Mouse (Mus musculus) hematopoietic stem cell, adult 5-6 weeks (primary cell): ENCODE data around the gene Acad10. TPM values are rescaled to one million over a fixed set of nuclear protein-coding genes. Genes with fewer than 3 reads are reported as not detected.
A peak's percentile ranks its signal among the peaks of the same experiment; 100 is the strongest.
"Not testable (repeated sequence)": the region's sequence is repeated elsewhere in the genome, so short reads cannot be mapped to it uniquely, and the experiment has no call there.

Source experiments
- ATAC-seq, 2 experiments: fragments of 125-278 bp in 1 of 2; replicated peaks in 1 of 2; 2 replicates each; pipeline ENCODE4 v1.8.0; 2016 to 2017; ENCODE audit warnings: inconsistent platforms in 2 of 2, mild to moderate bottlenecking in 2 of 2, moderate number of reproducible peaks in 2 of 2, low read depth in 1 of 2, moderate TSS enrichment in 1 of 2; ENCODE audit not compliant: low FRiP score in 2 of 2, poor library complexity in 2 of 2, severe bottlenecking in 2 of 2, insufficient read depth in 1 of 2, low TSS enrichment in 1 of 2
- total RNA-seq: library from RNA; stranded (forward); fragments of 172-1452, 232-1000 nt; gene quantifications from 2 replicates; pipeline ENCODE4 v1.2.3, GENCODE M21; 2017

Gene Acad10
- 2.7 and 5.3 TPM in 2 replicates for total RNA-seq

DNA sequence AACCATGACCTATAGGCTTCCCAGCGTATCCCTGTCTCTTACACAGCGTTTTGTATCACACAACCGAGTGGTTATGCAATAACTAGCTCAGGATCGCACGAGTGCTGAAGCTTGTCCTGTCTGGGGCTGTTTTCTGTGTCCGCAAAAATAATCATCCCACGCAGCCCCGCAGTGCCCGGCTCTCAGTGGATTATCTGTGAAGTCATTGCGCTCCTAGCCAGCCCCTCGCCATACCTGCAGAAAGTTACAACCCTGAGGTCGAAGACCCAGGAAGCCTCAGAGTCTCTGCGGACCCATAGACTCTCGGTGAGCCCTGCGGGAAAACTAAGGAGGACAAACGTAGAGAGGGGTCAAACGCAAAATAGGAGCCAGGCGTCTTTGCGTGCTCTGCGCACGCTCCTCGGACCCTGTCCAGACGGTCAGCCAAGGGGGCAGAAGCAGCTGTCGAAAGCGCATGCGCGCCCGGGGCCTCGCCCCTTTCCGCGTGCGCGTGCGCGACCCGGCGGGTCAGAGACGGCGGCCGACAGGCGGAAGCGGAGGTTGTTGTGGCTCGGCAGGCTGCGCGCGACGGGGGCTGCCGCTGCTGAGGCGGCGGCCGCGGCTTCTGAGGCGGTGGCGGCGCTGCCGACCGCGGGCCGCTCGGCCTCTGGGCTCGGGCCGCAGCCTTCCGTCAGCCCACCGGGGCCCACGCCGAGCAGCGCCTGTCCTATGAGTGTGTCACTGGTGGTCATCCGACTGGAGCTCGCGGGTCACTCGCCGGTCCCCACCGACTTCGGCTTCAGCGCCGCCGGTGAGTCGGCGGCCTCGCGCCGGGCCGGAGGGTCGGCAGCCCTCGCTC, at the start of gene Acad10, which contains the start of gene Brap:
TSS of gene Acad10 (minus strand) at position 456 of the 838 bp plus-strand sequence.
TSS of gene Brap (plus strand) at position 505 of the 838 bp plus-strand sequence.
- peak; percentile 46 to 79 for ATAC-seq

DNA sequence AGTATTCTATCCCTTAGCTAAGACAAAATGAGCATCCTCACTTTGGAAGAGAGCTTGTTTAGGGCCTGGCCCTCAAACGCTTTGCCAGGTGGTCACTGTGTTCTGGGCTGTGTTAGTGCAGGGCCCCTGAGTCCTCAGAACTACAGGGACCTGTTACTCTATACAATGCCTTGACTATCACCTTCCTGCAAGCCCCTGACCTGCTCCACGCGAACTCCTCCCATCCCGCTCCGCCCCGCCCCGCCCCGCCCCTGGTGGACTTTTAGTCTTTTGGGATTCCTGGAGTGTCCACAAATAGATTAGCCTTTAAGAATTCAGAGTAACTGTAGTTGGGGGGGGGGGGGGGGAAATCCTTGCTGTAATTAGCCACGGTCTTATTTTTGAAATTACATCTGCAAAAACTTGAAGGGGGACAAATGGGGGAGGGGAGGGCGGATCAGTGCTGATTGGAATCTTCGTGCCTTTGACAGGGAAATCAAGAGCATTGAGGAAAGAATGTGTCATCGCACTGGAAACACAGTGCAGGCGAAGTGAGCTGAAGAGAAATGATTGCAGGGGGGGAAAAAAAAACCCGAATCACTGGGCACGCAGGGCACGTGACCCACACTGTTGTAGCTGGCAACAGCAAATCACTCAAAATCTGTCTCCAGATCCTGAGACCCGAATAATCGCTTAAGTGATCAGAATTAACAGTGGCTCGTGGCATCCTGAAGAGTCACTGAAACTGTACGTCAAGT, 44.4 kb upstream of the Acad10 start:
- no peak for ATAC-seq

DNA sequence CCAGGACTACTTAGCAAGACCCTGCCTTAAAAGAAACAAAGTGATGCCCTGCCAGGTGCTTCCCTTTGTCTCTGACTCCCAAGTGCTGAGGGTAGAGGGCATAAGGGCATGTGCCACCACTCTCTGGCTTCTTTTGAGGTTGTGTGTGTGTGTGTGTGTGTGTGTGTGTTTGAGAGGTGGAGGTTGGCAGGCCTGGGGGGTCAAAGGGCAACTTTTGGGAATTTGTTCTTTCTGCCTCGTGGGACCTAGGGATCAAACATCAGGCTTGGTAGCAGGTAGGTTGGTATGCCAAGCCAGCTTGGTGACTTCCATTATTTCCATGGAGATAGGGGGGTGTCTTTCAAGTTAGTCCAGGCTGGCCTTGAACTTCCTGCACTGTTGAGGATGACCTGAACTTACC, 43.0 kb upstream of the Acad10 start:
- no peak for ATAC-seq

DNA sequence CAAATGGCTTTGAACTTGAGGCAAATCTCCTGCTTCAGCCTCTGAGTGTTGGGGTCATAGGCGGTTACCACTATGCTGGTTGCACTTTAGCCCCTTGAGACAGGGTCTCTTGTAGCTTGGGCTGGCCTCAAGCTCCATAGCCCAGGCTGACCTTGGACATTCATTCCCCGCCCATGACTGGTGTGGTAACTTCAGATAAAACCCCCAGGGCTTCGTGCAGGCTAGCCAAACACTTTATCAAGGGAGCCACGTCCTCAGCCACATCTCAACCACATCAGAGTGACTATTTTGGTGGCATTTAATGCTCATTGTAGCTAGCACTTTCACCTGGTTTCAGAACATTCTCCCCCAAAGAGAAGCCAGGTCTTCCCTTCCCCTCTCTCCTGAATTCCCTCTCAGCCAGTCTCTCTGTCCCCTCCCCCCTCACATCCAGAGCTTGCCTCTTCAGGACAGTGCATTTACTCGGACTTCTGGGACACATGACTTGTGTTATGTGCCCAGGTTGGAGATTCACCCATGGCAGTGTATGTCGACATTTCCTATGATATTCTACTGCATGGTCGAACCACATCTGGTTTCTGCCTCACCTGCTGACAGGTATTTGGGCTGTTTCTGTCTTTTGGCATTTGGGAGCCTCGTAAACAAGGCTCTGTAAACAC, 40.9 kb upstream of the Acad10 start:
- no peak for ATAC-seq

DNA sequence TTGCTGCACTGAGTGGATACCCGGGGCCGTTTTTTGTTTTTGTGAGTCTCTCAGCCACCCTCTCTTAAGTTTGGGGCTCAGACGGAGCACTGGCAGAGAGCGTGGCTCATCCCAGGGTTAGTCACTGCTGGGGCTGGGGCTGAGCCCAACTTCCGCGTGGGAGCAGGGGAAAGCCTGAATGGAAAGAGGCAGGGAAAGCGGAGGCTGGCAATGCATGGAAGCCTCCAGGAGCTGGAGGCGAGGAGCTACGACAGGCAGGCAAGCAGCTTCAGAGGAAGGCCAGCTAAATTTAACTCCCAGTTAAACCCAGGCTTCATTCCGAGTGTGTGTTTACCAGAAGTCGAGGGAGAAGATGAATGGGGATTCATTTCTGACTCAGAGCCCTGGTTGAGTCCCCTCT, 40.2 kb upstream of the Acad10 start:
- no peak for ATAC-seq

DNA sequence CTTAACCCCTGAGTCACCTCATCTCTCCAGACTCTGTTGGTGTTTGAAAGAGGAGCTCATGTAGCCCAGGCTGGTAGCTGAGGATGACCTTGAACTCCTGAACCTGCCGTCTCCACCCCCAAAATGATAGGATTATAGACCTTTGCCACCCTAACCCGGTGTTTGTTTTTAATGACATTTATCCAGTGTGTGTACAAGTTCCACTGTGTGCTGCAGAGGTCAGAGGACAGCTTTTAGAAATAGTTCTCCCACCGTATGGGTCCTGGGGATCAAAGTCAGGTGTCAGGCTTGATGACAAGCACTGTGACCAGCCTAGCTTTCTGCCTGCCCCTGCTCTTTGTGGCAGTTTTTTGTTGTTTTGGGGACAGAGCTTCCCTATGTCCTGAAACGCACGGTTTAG, 39.6 kb upstream of the Acad10 start:
- no peak for ATAC-seq

DNA sequence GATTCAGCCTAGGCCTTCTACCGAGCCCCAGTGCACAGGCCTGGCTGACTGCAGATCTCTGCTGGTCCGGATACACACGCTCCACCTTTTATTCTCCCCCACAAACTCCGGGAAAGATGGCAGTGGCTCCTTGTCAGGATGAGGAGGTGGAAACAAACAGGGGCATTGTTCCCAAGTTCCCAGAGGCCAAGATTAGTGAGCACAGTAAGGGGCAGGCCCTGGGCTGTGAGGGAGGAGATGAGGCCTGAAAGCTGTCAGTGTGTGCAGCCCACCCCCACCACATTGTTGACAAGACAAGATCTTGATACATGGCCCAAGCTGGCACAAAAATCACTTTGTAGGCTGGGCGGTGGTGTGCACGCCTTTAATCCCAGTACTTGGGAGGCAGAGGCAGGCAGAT, 36.4 kb upstream of the Acad10 start:
- ATAC-seq: no peak

DNA sequence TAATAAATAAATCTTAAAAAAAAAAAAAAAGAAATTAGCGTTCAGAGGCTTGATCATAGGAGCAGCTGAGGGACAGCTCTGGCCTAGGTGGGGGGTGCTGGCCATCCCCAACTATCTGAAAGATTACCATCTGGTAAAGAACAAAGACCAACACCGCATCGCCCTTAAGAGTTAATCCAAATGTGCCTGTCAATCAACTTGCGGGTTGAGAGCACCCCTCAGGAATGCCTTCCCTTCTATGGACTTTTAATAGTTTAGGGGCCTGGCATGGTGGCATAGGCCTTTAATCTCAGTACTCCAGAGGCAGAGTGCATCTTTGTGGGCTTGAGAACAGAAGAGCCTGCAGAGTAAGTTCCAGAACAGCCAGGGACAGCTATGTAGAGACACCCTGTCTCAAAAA, 32.6 kb upstream of the Acad10 start:
- no peak for ATAC-seq

DNA sequence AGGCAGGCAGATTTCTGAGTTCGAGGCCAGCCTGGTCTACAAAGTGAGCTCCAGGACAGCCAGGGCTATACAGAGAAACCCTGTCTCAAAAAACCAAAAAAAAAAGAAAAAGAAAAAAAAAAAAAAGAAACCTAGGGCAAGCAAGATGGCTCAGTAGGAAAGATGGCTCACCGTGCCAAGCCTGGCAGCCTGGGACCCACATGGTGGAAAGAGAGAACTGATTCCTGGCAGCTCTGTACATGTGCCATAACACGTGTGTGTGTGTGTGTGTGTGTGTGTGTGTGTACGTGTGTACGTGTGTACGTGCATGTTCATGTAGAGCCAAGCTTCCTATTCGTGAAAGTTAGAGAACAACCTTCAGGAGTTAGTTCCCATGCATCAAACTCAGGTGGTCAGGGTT, 31.1 kb upstream of the Acad10 start:
- ATAC-seq: not testable (repeated sequence)

DNA sequence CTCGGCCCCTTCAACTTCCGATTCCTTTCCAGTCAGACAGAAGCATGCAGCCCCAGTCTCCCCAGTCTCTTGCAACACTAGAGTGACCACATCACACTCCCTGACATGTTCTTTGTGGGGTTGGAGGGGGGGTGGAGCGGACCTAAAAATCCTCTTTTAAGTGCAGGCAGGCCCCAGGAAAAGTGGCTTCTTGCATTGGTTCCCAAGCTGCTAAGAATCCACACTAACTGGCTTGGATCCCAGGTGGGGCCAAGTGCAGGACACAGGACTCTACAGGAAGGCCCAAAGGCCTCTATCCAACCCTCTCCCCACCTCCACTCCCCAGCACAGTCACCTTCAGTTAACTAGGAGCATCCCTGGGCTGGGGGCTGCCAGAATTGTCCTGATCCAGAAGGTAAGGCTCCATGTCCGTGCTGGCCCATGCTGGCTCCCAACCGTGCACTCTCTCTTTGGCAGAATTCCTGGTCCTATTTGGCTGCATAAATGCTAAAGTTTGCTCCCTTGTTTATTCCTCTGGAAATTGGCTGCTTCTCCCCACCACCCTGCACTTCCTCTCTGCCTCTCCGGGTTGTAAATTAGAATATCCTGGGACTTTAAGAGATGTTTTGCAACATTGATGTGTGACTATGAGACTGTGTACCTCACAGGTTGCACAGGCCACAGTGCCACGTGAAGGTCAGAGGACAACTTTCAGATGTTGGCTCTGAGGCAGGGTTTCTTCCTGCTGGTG, 30.3 kb upstream of the Acad10 start:
- no peak for ATAC-seq

DNA sequence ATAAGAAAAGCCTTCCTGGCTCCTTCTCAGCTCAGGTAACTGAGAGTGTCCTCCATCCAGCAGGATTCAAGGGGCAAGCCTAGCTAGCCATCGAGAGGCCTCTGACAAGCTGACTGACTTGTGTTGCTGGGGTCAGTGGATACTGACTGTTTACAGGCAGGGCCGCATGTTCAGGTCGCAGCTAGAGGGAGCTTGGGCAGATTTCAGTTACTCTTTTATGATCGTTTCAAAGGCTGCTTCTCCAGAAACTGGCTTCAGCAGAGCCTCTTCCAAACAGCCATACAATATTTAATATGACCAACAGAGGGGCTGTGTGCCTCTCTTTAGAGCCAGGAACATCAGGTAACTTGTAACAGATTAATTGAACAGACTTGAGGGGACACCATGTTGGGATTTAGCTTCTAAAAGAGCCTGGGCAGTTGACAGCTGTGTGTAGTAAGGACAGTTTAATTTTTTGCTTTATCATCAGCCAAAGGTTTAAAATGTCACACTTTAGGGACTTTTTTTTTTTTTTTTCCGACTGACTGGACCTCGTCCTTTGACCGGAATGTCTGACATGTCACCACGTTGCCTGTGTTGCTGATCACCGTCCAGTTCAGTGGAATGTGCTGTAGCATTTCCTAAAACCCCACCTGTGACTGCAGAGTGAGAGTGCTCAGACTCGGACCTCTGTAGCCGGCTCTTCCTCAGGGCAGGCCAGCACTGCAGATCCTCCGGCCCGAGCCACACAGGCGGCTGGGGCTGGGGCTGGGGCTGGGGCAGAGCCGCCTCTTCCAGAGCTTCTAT, 26.0 kb upstream of the Acad10 start:
- no peak for ATAC-seq

DNA sequence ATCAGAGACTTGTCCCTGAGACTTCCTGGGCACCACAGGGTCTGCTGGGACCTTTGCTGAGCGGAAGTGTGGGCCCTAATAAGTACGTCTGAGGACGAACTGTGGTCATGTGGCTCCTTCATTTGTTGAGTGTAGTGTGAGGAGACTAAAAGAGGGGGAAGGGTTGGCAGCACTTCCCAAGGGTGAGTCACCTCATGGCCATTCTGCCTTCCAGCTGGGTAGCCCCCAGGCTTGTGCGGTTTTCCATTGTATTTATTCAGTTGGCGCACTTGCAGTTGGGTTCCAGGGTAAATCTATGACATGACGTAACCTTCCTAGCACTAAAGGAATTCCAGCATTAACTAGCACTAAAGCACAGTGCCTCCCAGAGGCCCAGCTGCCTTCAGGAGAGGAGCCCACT, 25.2 kb upstream of the Acad10 start:
- no peak for ATAC-seq

DNA sequence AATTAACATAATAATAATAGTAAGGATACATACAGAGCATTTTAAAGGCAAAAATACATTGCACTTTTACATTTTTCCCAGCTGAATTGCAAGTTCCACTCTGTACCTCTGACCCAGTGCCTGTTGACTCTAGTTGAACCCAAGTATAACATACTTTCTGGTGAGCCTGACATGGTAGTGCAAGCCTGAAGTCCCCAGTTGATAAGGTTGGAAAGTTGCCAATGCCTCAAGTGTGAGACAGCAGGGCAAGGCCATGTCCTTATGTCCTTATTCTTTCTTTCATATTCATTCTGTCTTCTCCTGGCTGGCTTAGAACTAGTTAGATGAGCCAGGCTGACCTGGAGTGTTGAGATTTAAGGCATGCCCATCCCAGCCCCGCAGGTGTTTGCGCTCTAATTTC, 21.9 kb upstream of the Acad10 start:
- no peak for ATAC-seq

DNA sequence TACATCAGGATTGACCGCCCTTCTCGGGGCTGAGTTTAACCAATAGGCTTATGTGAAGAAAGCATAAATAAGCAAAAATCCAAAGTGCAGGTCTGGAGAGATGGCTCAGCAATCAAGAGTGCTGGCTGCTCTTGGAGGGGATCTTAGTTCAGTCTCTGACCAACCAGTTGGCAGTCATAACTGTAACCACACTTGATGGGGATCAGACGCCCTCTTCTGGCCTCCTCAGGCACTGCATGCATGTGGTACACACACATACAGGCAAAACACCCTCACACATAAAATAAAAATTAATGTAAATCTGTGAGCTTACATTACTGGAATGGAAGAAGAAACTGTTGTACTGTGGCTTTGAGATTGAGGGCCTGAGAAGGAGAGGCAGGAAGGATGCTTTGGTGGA, 10.1 kb upstream of the Acad10 start:
- ATAC-seq: no peak

DNA sequence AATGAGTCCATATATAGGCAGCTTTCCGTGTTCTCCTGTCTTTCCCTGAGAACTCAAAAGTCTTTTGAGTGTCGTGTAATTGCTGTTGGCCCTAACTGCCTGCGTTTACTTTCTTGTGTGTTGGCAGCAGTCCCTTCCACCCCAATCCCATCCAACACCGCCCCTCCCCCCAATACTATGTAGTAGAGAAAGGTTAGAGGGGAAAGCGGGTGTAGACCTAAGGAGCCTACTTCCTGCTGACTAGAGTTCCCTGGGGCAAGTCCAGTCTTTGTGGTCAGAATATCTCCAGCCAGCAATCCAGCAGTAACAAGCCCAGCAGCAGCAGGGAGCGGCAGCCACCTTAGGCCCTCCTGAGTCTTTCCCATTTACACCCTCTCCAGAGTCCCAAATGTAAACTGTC, 8.1 kb upstream of the Acad10 start:
- ATAC-seq: no peak

DNA sequence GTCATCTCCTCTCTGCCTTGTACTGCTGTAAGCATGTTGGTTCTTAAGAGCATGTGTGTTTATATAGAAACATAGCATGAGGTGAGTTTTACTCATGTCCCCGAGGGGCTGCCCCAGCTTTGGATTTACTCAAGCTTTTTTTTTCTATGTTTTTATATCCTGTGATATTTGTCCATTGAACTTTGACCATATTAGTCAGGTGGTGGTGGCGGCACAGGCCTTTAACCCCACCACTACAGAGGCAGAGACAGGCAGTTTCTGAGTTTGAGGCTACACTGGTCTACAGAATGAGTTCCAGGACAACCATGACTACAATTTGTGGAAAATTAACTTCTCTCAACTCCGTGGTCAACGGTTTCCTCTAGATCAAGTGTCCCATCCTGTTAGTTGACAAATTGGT, 6.8 kb upstream of the Acad10 start:
- no peak for ATAC-seq

DNA sequence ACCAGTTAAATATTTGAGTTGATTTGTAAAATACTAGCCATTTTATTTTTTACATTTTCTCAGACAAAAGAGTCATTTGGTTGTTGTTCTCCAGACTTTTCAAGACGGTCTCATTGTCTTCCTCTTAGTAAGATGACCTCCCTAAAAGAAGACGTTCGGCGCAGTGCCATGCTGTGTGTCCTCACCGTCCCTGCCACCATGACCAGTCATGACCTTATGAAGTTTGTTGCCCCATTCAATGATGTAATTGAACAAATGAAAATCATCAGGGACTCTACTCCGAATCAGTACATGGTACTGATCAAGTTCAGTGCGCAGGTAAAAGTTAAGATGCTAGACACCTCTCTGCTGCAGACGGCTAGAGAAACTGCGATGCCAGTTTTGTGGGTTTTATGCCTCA, 4.7 kb upstream of the Acad10 start:
- ATAC-seq: no peak
